Mouse (Mus musculus): ENCODE measurements at regions not wholly inside any gene's neighbourhood (a gene's known extent, or its start where the extent isn't known, plus 50 kb on each side); places are given as distances from the start of the nearest gene placed in this dataset.

GRCm38 (mm10) chr11:56166849-56167248 lies 126.0 kb upstream of the Nmur2 start:
- DNase-seq (ENCODE audit: low spot score in 2 of 2), result no peak

GRCm38 (mm10) chr11:56165759-56166158 lies 124.9 kb upstream of the Nmur2 start:
- DNase-seq (ENCODE audit: low spot score in 2 of 2), result no peak

GRCm38 (mm10) chr11:56160286-56160685 lies 119.5 kb upstream of the Nmur2 start:
- no peak for DNase-seq (ENCODE audit: low spot score in 2 of 2)

- DNase-seq (ENCODE audit: low spot score in 2 of 2), result peak in 1 of 2 experiments; percentile 27
Observed at GRCm38 (mm10) chr11:56159412-56160074, 118.7 kb upstream of the Nmur2 start.

- no peak for DNase-seq (ENCODE audit: low spot score in 2 of 2)
Observed at GRCm38 (mm10) chr11:56150825-56151342, 110.1 kb upstream of the Nmur2 start.

GRCm38 (mm10) chr11:56149752-56150151 lies 108.9 kb upstream of the Nmur2 start:
- DNase-seq (ENCODE audit: low spot score in 2 of 2), result no peak

- DNase-seq (ENCODE audit: low spot score in 2 of 2), result no peak
Observed at GRCm38 (mm10) chr11:56148956-56149355, 108.1 kb upstream of the Nmur2 start.

GRCm38 (mm10) chr11:56146708-56147107 lies 105.9 kb upstream of the Nmur2 start:
- DNase-seq (ENCODE audit: low spot score in 2 of 2), result no peak

- no peak for DNase-seq (ENCODE audit: low spot score in 2 of 2)
Observed at GRCm38 (mm10) chr11:56131339-56131823, 90.6 kb upstream of the Nmur2 start.

- no peak for DNase-seq (ENCODE audit: low spot score in 2 of 2)
Observed at GRCm38 (mm10) chr11:56116553-56117232, 75.9 kb upstream of the Nmur2 start.

- DNase-seq (ENCODE audit: low spot score in 2 of 2), result peak; percentile 30 to 64
Observed at GRCm38 (mm10) chr11:56107929-56108328, 67.1 kb upstream of the Nmur2 start.

GRCm38 (mm10) chr11:56105632-56106031 lies 64.8 kb upstream of the Nmur2 start:
- DNase-seq (ENCODE audit: low spot score in 2 of 2), result peak in 1 of 2 experiments; percentile 30

GRCm38 (mm10) chr11:56092891-56093290 lies 52.1 kb upstream of the Nmur2 start:
- DNase-seq (ENCODE audit: low spot score in 2 of 2), result no peak
